Mouse (Mus musculus): ENCODE data around the gene Slc41a2. TPM values are rescaled to one million over a fixed set of nuclear protein-coding genes. Genes with fewer than 3 reads are reported as not detected.
A peak's percentile ranks its signal among the peaks of the same experiment; 100 is the strongest.
"Not testable (repeated sequence)": the region's sequence is repeated elsewhere in the genome, so short reads cannot be mapped to it uniquely, and the experiment has no call there.

The Slc41a2 gene
- polyA plus RNA-seq, 1 experiment from 2014 or later = 0.81 TPM

DNA sequence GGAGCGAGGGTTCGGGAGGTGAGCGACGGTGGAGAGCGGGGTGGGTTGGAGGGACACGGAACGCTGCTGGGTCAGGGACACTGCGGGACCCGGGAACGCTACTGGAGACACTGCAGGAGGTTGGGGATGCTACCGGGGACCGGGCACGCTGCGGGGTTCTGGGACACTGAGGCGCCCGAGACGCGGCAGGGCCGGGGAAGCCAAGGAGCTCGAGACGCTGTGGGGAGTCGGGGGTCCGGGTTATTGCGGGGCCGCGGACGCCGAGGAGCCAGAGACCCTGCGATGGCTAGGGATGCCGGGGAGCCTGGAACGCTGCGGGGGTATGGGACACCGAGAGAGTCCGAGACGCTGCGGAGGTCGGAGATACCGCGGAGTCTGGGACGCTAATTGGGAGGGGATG lies 22.7 kb upstream of the Slc41a2 start:
- Histone ChIP-seq H3K4me3 (ENCODE audit: low read depth, low read length) (peak overlapping the region; percentile 82), H3K9me3 (replicated peaks; ENCODE audit: control insufficient read depth, low read length) (no peaks in the 10 kb centered on the region), H3K27ac (replicated peaks; ENCODE audit: low read depth, low read length) (peak overlapping the region; percentile 57; the same call in 1 of the 2 replicates), H3K36me3 (replicated peaks; ENCODE audit: control insufficient read depth, insufficient read depth, low read depth, low read length) (no peaks in the 10 kb centered on the region; the same call in 1 of the 2 replicates), H3K27me3 (ENCODE audit: control insufficient read depth, insufficient read depth, low read length) (no peaks in the 10 kb centered on the region), H3K4me2 (ENCODE audit: low read depth, low read length) (peak overlapping the region; percentile 56), H3K9ac (replicated peaks; ENCODE audit: low read length) (peak overlapping the region; percentile 73), H3K4me1 (ENCODE audit: control insufficient read depth, insufficient read depth, low read length) (no peaks in the 10 kb centered on the region)
- under 1% methylated on average over 40 of the region's 40 CpGs for WGBS
- ATAC-seq (replicated peaks; ENCODE audit: insufficient number of reproducible peaks, low FRiP score, low TSS enrichment, low read depth) (peak; percentile 50; the same call in 1 of the 2 replicates), DNase-seq (ENCODE audit: low spot score) (no peak)

DNA sequence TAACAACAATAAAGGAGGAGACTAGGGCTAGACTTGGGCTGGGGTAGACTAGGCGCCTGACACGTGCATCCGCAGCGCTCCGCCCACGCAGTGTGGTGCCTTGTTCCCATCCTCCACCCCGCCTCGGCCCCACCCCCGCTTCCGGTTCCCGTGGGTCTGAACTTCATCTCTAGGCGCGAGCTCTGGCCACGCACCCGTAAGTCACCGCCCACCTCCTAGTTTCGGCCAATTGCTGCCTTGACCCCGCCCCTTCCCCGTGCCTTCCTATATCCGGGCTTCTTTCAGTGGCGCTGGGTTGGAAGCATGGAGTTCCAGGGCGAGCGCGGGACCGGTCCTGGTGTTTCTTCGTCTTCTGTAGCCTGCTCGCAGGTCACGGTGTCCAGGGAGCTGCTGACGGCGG lies 22.3 kb upstream of the Slc41a2 start, which contains the start of gene D10Wsu102e:
Gene D10Wsu102e (plus strand): TSS at position 266 of the 400 bp plus-strand sequence.
- Histone ChIP-seq H3K4me2 (ENCODE audit: low read depth, low read length) (peak within 1 kb of the TSS; percentile 56), H3K36me3 (replicated peaks; ENCODE audit: control insufficient read depth, insufficient read depth, low read depth, low read length) (no peaks in the 10 kb centered on the region; the same call in 1 of the 2 replicates), H3K27ac (replicated peaks; ENCODE audit: low read depth, low read length) (peak within 1 kb of the TSS; percentile 57; the same call in 1 of the 2 replicates), H3K27me3 (ENCODE audit: control insufficient read depth, insufficient read depth, low read length) (no peaks in the 10 kb centered on the region), H3K4me3 (ENCODE audit: low read depth, low read length) (peak within 1 kb of the TSS; percentile 82), H3K9ac (replicated peaks; ENCODE audit: low read length) (peak within 1 kb of the TSS; percentile 73), H3K4me1 (ENCODE audit: control insufficient read depth, insufficient read depth, low read length) (no peaks in the 10 kb centered on the region), H3K9me3 (replicated peaks; ENCODE audit: control insufficient read depth, low read length) (no peaks in the 10 kb centered on the region)
- 0% methylated on average over 30 of the region's 30 CpGs for WGBS
- DNase-seq (ENCODE audit: low spot score) (peak; percentile 98), ATAC-seq (replicated peaks; ENCODE audit: insufficient number of reproducible peaks, low FRiP score, low TSS enrichment, low read depth) (peak; percentile 97)

DNA sequence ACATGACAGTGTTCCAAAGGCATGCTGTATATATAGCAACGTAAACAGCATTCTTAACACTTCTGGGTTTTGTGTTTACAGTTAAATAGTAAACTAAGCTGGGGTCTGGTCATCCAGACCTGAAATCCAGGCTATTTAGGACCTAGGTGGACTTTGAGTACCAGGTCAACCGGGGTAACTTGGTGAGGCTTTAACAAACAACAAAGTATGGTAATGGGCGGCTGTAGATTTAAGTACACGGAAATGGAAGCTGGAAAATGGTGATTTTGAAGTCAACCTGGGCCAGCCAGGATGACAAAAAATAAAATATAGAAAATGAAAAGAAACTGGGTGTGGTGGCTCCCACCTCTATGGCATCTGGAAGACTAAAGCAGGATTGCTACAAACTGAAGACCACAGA lies 21.8 kb upstream of the Slc41a2 start:
- Histone ChIP-seq H3K9me3 (replicated peaks; ENCODE audit: control insufficient read depth, low read length) (no peaks in the 10 kb centered on the region), H3K4me1 (ENCODE audit: control insufficient read depth, insufficient read depth, low read length) (no peaks in the 10 kb centered on the region), H3K27ac (replicated peaks; ENCODE audit: low read depth, low read length) (no peak overlapping the region), H3K9ac (replicated peaks; ENCODE audit: low read length) (no peak overlapping the region), H3K4me3 (ENCODE audit: low read depth, low read length) (peak overlapping the region; percentile 82; the same call in 1 of the 2 replicates), H3K27me3 (ENCODE audit: control insufficient read depth, insufficient read depth, low read length) (no peaks in the 10 kb centered on the region), H3K4me2 (ENCODE audit: low read depth, low read length) (peak overlapping the region; percentile 38), H3K36me3 (replicated peaks; ENCODE audit: control insufficient read depth, insufficient read depth, low read depth, low read length) (no peaks in the 10 kb centered on the region; the same call in 1 of the 2 replicates)
- 89% methylated on average over 4 of the region's 4 CpGs for WGBS
- DNase-seq (ENCODE audit: low spot score) (no peak), ATAC-seq (replicated peaks; ENCODE audit: insufficient number of reproducible peaks, low FRiP score, low TSS enrichment, low read depth) (no peak)

DNA sequence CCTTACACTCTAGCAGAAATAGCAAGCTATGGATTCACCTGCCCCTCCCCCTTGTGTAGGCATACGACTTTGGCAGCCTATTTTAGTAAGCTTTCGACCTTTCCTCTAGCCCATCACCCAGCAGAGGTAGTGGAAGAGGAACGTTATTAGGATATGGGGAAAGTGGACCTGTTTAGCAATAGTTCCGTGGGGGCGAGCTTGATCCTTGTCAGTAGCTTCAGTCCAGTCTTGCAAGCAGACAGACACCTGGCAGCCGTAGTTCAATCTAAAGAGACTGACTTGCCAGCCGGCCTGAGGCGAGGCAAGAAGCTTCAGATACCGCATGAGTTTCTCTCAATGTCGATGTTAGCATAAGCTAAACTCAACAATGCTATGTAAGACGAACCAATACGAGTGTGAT lies 18.7 kb upstream of the Slc41a2 start:
- Histone ChIP-seq H3K9ac (replicated peaks; ENCODE audit: low read length) (no peak overlapping the region), H3K27ac (replicated peaks; ENCODE audit: low read depth, low read length) (no peak overlapping the region), H3K9me3 (replicated peaks; ENCODE audit: control insufficient read depth, low read length) (no peaks in the 10 kb centered on the region), H3K4me3 (ENCODE audit: low read depth, low read length) (no peak overlapping the region), H3K4me2 (ENCODE audit: low read depth, low read length) (no peak overlapping the region), H3K4me1 (ENCODE audit: control insufficient read depth, insufficient read depth, low read length) (no peaks in the 10 kb centered on the region), H3K27me3 (ENCODE audit: control insufficient read depth, insufficient read depth, low read length) (no peaks in the 10 kb centered on the region), H3K36me3 (replicated peaks; ENCODE audit: control insufficient read depth, insufficient read depth, low read depth, low read length) (no peaks in the 10 kb centered on the region)
- ATAC-seq (replicated peaks; ENCODE audit: insufficient number of reproducible peaks, low FRiP score, low TSS enrichment, low read depth) (no peak), DNase-seq (ENCODE audit: low spot score) (no peak)
- WGBS = 80% methylated on average over 12 of the region's 12 CpGs

DNA sequence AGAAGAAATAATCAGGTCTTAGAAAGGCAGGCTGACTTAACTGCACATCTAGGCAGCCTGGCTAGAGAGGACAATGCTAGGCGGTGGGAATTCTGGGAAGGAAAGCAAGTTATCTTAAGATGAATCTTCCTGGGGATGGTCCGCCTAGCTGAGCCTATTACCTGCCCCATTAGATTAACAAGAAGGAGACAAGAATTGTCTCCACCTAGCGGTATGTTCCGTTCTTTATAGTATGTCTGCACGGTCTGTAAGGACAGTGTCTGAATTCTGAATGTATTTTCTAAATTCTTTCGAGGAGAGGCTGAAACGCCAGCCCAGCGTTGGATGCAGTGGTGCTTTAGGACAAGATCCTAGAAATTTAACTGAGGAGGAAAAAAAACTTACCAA lies 16.6 kb upstream of the Slc41a2 start:
- Histone ChIP-seq H3K4me1 (ENCODE audit: control insufficient read depth, insufficient read depth, low read length) (no peaks in the 10 kb centered on the region), H3K27me3 (ENCODE audit: control insufficient read depth, insufficient read depth, low read length) (no peaks in the 10 kb centered on the region), H3K4me3 (ENCODE audit: low read depth, low read length) (no peak overlapping the region), H3K27ac (replicated peaks; ENCODE audit: low read depth, low read length) (no peak overlapping the region), H3K9ac (replicated peaks; ENCODE audit: low read length) (no peak overlapping the region), H3K4me2 (ENCODE audit: low read depth, low read length) (no peak overlapping the region), H3K36me3 (replicated peaks; ENCODE audit: control insufficient read depth, insufficient read depth, low read depth, low read length) (no peaks in the 10 kb centered on the region), H3K9me3 (replicated peaks; ENCODE audit: control insufficient read depth, low read length) (no peaks in the 10 kb centered on the region)
- DNase-seq (ENCODE audit: low spot score) (peak; percentile 39), ATAC-seq (replicated peaks; ENCODE audit: insufficient number of reproducible peaks, low FRiP score, low TSS enrichment, low read depth) (no peak)
- WGBS = 70% methylated on average over 8 of the region's 8 CpGs

DNA sequence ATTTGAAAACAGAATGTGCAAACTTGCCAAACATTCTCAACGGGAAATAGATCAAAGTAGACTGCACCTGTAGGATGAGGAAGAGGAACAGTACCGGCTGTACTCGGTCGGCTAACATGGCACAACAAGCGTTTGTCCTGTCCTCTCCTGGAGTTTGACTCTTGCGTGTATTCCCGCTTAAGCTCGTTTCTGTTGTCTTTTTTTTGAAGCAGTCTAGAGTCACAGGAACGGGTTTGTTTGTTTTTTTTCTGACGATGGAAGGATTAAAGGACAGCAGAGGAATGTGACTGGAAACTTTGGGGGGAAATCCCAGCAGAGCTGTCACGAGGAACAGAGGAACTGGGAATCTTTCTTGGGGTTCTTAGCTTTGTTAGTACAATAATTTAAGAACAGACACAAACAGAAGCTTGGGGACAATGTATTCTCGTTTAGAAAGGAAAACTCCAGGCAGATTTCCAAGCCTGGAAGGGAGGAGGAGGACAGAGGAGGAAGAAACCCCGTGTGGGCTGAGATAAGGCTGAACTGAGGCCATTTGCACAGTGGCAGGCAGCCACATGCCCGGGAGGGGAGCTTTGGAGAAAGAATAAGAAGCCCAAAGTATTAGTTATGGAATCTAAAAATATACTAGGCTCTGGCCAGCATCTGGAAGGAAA lies 16.1 kb upstream of the Slc41a2 start:
- ATAC-seq (replicated peaks; ENCODE audit: insufficient number of reproducible peaks, low FRiP score, low TSS enrichment, low read depth) = no peak
- Histone ChIP-seq H3K27me3 (ENCODE audit: control insufficient read depth, insufficient read depth, low read length) (no peaks in the 10 kb centered on the region), H3K4me3 (ENCODE audit: low read depth, low read length) (no peak overlapping the region), H3K27ac (replicated peaks; ENCODE audit: low read depth, low read length) (no peak overlapping the region), H3K9me3 (replicated peaks; ENCODE audit: control insufficient read depth, low read length) (no peaks in the 10 kb centered on the region), H3K4me1 (ENCODE audit: control insufficient read depth, insufficient read depth, low read length) (no peaks in the 10 kb centered on the region), H3K4me2 (ENCODE audit: low read depth, low read length) (no peak overlapping the region), H3K9ac (replicated peaks; ENCODE audit: low read length) (no peak overlapping the region), H3K36me3 (replicated peaks; ENCODE audit: control insufficient read depth, insufficient read depth, low read depth, low read length) (no peaks in the 10 kb centered on the region)
- DNase-seq (ENCODE audit: low spot score) = no peak
- 49% methylated on average over 14 of the region's 14 CpGs for WGBS

DNA sequence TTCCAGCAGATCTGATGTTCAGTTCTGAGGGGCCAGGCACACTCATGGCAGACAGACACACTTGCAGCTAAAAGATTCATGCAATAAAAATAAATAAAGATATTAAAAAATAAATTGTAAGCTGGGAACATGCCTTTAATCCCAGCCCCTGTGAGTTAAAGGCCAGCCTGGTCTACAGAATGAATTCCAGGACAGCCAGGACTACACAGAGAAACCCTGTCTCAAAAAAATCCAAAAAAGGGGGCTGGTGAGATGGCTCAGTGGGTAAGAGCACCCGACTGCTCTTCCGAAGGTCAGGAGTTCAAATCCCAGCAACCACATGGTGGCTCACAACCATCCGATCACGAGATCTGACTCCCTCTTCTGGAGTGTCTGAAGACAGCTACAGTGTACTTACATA lies 14.1 kb upstream of the Slc41a2 start:
- not testable (repeated sequence) for H3K27ac ChIP-seq (replicated peaks; ENCODE audit: low read depth, low read length); H3K4me2 ChIP-seq (ENCODE audit: low read depth, low read length); ATAC-seq (replicated peaks; ENCODE audit: insufficient number of reproducible peaks, low FRiP score, low TSS enrichment, low read depth); H3K9ac ChIP-seq (replicated peaks; ENCODE audit: low read length); DNase-seq (ENCODE audit: low spot score); H3K4me1 ChIP-seq (ENCODE audit: control insufficient read depth, insufficient read depth, low read length); H3K27me3 ChIP-seq (ENCODE audit: control insufficient read depth, insufficient read depth, low read length); H3K36me3 ChIP-seq (replicated peaks; ENCODE audit: control insufficient read depth, insufficient read depth, low read depth, low read length); H3K4me3 ChIP-seq (ENCODE audit: low read depth, low read length); H3K9me3 ChIP-seq (replicated peaks; ENCODE audit: control insufficient read depth, low read length)
- WGBS = 77% methylated on average over 3 of the region's 4 CpGs

DNA sequence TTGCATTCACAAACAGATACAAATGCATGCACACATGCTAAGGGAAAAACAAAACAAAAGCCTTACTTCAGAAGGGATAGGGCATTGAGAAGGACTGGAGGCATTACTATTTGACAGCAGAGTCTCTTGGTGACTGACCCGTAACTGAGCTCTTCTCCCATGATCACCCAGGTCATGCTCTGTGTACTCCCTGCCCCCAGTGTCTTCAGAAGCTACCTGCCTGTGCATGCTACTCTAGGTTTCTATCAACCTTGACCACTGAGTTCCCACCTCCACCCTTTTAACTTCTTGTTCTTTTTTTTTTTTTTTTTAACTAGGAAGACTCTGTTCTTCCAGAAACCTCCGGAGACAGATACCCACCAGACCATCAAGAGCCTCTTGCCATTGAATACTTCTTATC lies 13.0 kb upstream of the Slc41a2 start:
- no peak overlapping the region for H3K27ac ChIP-seq (replicated peaks; ENCODE audit: low read depth, low read length)
- H3K4me2 ChIP-seq (ENCODE audit: low read depth, low read length) = no peak overlapping the region
- H3K27me3 ChIP-seq (ENCODE audit: control insufficient read depth, insufficient read depth, low read length) = no peaks in the 10 kb centered on the region
- no peak for DNase-seq (ENCODE audit: low spot score)
- ATAC-seq (replicated peaks; ENCODE audit: insufficient number of reproducible peaks, low FRiP score, low TSS enrichment, low read depth) = no peak
- 85% methylated on average over 2 of the region's 2 CpGs for WGBS
- H3K9me3 ChIP-seq (replicated peaks; ENCODE audit: control insufficient read depth, low read length) = no peaks in the 10 kb centered on the region
- H3K36me3 ChIP-seq (replicated peaks; ENCODE audit: control insufficient read depth, insufficient read depth, low read depth, low read length) = no peaks in the 10 kb centered on the region
- H3K4me1 ChIP-seq (ENCODE audit: control insufficient read depth, insufficient read depth, low read length) = no peaks in the 10 kb centered on the region
- no peak overlapping the region for H3K4me3 ChIP-seq (ENCODE audit: low read depth, low read length)
- no peak overlapping the region for H3K9ac ChIP-seq (replicated peaks; ENCODE audit: low read length)
